Mouse (Mus musculus) stomach, postnatal 0 days (tissue): ENCODE data around the gene Ttc7. TPM values are rescaled to one million over a fixed set of nuclear protein-coding genes. Genes with fewer than 3 reads are reported as not detected.
"Not testable (repeated sequence)": the region's sequence is repeated elsewhere in the genome, so short reads cannot be mapped to it uniquely, and the experiment has no call there.

Experiments
- ATAC-seq: fragments of 200-750 bp; cut with Nextera tagmentation; 2 replicates; pipeline ENCODE4 v1.8.0; 2017; ENCODE audit not compliant: low FRiP score, low TSS enrichment
- DNase-seq: peaks from one replicate; pipeline ENCODE4 v3.0.0-alpha.2; 2016; ENCODE audit warnings: low spot score
- H3K27ac ChIP-seq: fragments of 300-500 bp; sonication (generic); replicated peaks from 2 replicates; pipeline ENCODE4 v1.5.1; 2014; ENCODE audit warnings: mild to moderate bottlenecking, control low read depth
- H3K27me3 ChIP-seq: fragments of 300-500 bp; sonication (generic); 2 replicates; pipeline ENCODE4 v1.6.1; 2014; ENCODE audit warnings: low read length; ENCODE audit not compliant: control insufficient read depth, insufficient read depth
- H3K36me3 ChIP-seq: fragments of 300-500 bp; sonication (generic); 2 replicates; pipeline ENCODE4 v1.6.1; 2014; ENCODE audit warnings: low read length, mixed read lengths; ENCODE audit not compliant: control insufficient read depth, insufficient read depth
- H3K4me1 ChIP-seq: fragments of 300-500 bp; sonication (generic); replicated peaks from 2 replicates; pipeline ENCODE4 v1.6.1; 2014; ENCODE audit warnings: antibody characterized with exemption; ENCODE audit not compliant: control insufficient read depth, insufficient read depth
- H3K4me2 ChIP-seq: fragments of 300-500 bp; sonication (generic); replicated peaks from 2 replicates; pipeline ENCODE4 v1.6.1; 2014; ENCODE audit warnings: low read depth, mild to moderate bottlenecking, control low read depth, moderate library complexity
- H3K4me3 ChIP-seq: fragments of 300-500 bp; sonication (generic); 2 replicates; pipeline ENCODE4 v1.5.1; 2014; ENCODE audit warnings: low read depth, low read length, control low read depth
- H3K9ac ChIP-seq: fragments of 300-500 bp; sonication (generic); 2 replicates; pipeline ENCODE4 v1.6.1; 2014; ENCODE audit warnings: mild to moderate bottlenecking, low read length, control low read depth, mixed read lengths
- H3K9me3 ChIP-seq: fragments of 300-500 bp; sonication (generic); 2 replicates; pipeline ENCODE4 v1.6.1; 2016; ENCODE audit warnings: low read length; ENCODE audit not compliant: control insufficient read depth
- CTCF ChIP-seq: IDR thresholded peaks from 2 replicates; pipeline ENCODE4 v1.5.1; 2016; ENCODE audit warnings: antibody characterized with exemption, low read depth, mild to moderate bottlenecking, moderate library complexity
- EP300 ChIP-seq: optimal IDR thresholded peaks from 2 replicates; pipeline ENCODE3; 2016; ENCODE audit warnings: antibody characterized with exemption
- WGBS: fragments of 180-500 bp; shearing (Covaris S2); extraction: QIAGEN DNeasy Blood & Tissue Kit; methylation state at CpG from one replicate; pipeline ENCODE4 v1.1.7; 2014; 5-methylcytosine and 5-hydroxymethylcytosine counted together
- polyA plus RNA-seq: library from polyadenylated mRNA; unstranded; fragments of >200 nt; fragmentation: Nextera tagmentation; extraction: Ambion mirVana; gene quantifications from 2 replicates; pipeline ENCODE4 v1.2.1, GENCODE M21; 2015

Gene Ttc7
- polyA plus RNA-seq, 1 experiment from 2014 or later = 21.2 TPM

GRCm38 (mm10) chr17:87291037-87291436 lies 8.4 kb downstream of the Ttc7 start:
- H3K4me3 ChIP-seq = no peak overlapping the region
- no peak for DNase-seq
- H3K9me3 ChIP-seq = no peaks in the 10 kb centered on the region
- 79% methylated on average over 7 of the region's 7 CpGs for WGBS
- H3K27me3 ChIP-seq = no peaks in the 10 kb centered on the region
- H3K27ac ChIP-seq = no peak overlapping the region
- no peak overlapping the region for H3K9ac ChIP-seq
- peak; percentile 24; the same call in 1 of the 2 replicates for ATAC-seq
- TF ChIP-seq CTCF = no peak
- no peak for TF ChIP-seq EP300
- no peaks in the 10 kb centered on the region for H3K4me1 ChIP-seq
- no peaks in the 10 kb centered on the region; the same call in 1 of the 2 replicates for H3K36me3 ChIP-seq
- no peak overlapping the region for H3K4me2 ChIP-seq

DNA sequence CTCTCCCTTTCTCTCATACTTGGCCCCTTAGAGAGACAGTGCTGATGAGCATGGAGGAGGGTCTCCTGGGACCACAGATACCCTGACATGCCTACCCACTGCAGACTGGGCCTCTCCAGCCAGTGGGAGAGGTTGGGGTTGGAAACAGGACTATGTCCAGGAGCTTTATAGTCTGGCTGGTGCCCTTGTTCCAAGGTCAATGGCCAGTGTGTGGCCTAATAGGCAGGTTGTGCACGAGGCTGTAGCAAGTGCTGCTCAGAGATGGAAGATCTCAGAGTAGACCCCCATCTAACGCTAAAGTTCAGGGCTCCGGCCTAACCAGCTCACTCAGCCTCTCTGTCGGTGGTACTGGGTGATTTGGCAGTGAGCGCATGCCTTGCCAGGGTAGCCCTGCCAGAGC lies 9.1 kb downstream of the Ttc7 start:
- ATAC-seq = no peak
- Histone ChIP-seq H3K36me3 (no peaks in the 10 kb centered on the region; the same call in 1 of the 2 replicates), H3K9me3 (no peaks in the 10 kb centered on the region), H3K4me1 (no peaks in the 10 kb centered on the region), H3K27me3 (no peaks in the 10 kb centered on the region), H3K4me2 (no peak overlapping the region), H3K27ac (no peak overlapping the region), H3K4me3 (no peak overlapping the region), H3K9ac (no peak overlapping the region)
- TF ChIP-seq CTCF (no peak), EP300 (no peak)
- 83% methylated on average over 5 of the region's 5 CpGs for WGBS
- DNase-seq = no peak

GRCm38 (mm10) chr17:87293125-87293524 lies 10.4 kb downstream of the Ttc7 start:
- H3K27ac ChIP-seq = no peak overlapping the region
- H3K4me3 ChIP-seq = no peak overlapping the region
- DNase-seq = no peak
- H3K27me3 ChIP-seq = no peaks in the 10 kb centered on the region
- no peak overlapping the region for H3K9ac ChIP-seq
- no peaks in the 10 kb centered on the region for H3K9me3 ChIP-seq
- TF ChIP-seq EP300 (no peak), CTCF (no peak)
- no peaks in the 10 kb centered on the region; the same call in 1 of the 2 replicates for H3K36me3 ChIP-seq
- no peaks in the 10 kb centered on the region for H3K4me1 ChIP-seq
- ATAC-seq = no peak
- H3K4me2 ChIP-seq = no peak overlapping the region
- 77% methylated on average over 5 of the region's 5 CpGs for WGBS

DNA sequence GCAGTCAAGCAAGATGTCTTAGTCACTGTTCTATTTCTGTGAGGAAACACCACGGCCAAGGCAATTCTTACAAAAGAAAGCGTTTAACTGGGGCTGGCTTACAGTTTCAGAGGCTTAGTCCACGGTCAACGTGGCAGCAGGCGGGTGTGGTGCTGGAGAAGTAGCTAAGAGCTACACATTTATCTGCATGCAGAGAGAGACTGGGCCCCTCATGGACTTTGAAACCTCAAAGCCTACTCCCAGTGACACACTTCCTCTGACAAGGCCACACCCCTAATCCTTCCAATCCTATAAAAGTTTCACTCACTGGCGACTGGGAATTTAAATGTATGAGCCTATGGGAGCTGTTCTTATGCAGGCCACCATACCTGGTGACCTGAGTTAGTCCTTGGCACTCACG lies 13.1 kb downstream of the Ttc7 start:
- no peaks in the 10 kb centered on the region for H3K27me3 ChIP-seq
- no peak overlapping the region for H3K4me2 ChIP-seq
- no peak overlapping the region for H3K4me3 ChIP-seq
- no peaks in the 10 kb centered on the region for H3K9me3 ChIP-seq
- WGBS = 65% methylated on average over 7 of the region's 7 CpGs
- no peak overlapping the region for H3K9ac ChIP-seq
- H3K27ac ChIP-seq = no peak overlapping the region
- H3K36me3 ChIP-seq = no peaks in the 10 kb centered on the region; the same call in 1 of the 2 replicates
- no peak for TF ChIP-seq EP300
- DNase-seq = no peak
- ATAC-seq = peak; percentile 60
- no peaks in the 10 kb centered on the region; the same call in 1 of the 2 replicates for H3K4me1 ChIP-seq

DNA sequence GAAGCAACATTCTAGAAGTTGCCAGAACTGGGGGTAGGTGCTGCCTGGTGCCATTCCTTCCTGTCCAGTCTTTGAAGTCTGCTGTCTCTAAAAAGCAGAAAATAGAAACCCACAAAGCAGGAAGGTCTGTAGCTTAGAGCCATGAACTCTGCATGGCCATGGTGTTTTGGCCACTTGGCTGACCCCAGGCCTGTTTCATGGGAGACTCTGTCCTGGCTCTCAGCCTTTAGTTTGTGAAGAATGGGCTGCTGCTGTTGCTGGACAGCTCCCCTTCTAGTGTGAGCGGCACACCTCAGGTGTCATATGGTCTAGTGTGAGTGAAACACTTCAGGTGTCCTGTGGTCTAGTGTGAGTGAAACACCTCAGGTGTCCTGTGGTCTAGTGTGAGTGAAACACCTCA lies 14.0 kb downstream of the Ttc7 start:
- not testable (repeated sequence) for H3K27ac ChIP-seq, H3K9ac ChIP-seq, H3K4me3 ChIP-seq, H3K4me2 ChIP-seq, H3K27me3 ChIP-seq, H3K4me1 ChIP-seq, ATAC-seq, H3K36me3 ChIP-seq, DNase-seq, H3K9me3 ChIP-seq
- 90% methylated on average over 1 of the region's 1 CpGs for WGBS

DNA sequence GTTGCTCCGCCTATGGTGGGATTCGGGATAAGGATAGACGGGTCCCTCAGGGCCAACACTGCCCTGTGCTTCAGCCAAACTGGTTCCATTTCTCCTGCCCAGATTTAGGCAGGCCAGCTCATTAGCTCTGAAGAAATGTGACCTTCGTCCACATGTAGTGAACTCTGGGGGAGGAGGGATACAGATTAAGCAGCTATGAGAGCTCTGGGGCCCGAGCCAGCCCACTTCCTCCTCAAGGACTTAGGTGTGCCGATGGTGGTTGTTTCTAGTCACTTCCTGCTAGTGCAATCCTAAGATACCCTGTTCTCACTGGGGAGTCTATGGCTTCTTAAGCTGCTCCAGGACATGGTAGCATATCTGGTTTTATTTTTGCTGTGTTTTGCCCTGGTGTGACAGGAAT lies 16.3 kb downstream of the Ttc7 start:
- no peak overlapping the region for H3K4me2 ChIP-seq
- DNase-seq (peak; percentile 54), ATAC-seq (peak; percentile 78)
- H3K27ac ChIP-seq = peak overlapping the region; percentile 40; the same call in 1 of the 2 replicates
- 54% methylated on average over 6 of the region's 6 CpGs for WGBS
- no peak overlapping the region for H3K9ac ChIP-seq
- no peaks in the 10 kb centered on the region for H3K36me3 ChIP-seq
- H3K9me3 ChIP-seq = no peaks in the 10 kb centered on the region
- TF ChIP-seq EP300 = no peak
- no peak for TF ChIP-seq CTCF
- no peaks in the 10 kb centered on the region for H3K27me3 ChIP-seq
- H3K4me1 ChIP-seq = peaks cover 3% of the 10 kb centered on the region
- H3K4me3 ChIP-seq = no peak overlapping the region
